Mouse (Mus musculus): ENCODE measurements at regions not wholly inside any gene's neighbourhood (a gene's known extent, or its start where the extent isn't known, plus 50 kb on each side); places are given as distances from the start of the nearest gene placed in this dataset.

DNA sequence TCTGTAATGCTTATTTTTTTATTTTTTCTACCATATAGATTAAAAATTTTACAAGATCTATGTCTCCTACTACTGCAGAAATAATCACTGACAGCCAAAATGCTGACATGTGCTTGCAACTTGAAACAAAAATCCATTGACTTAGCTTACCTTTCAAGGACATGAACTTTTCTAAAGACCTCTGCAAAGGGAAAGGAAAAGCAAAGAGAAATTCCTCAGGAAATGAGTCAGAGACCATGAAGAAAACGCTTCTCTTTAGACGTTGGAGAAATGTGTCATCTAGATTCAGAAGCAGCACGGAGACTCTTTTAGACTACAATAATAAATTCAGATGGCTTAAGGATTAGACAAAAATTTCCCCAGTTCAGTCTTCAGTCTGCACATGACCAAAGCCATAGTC lies 2188.6 kb upstream of the Tenm3 start:
- DNase-seq (ENCODE audit: low read depth, low spot score), result no peak

GRCm38 (mm10) chr8:51010508-51010907 lies 2166.8 kb upstream of the Tenm3 start:
- no peak for DNase-seq (ENCODE audit: low read depth, low spot score)

DNA sequence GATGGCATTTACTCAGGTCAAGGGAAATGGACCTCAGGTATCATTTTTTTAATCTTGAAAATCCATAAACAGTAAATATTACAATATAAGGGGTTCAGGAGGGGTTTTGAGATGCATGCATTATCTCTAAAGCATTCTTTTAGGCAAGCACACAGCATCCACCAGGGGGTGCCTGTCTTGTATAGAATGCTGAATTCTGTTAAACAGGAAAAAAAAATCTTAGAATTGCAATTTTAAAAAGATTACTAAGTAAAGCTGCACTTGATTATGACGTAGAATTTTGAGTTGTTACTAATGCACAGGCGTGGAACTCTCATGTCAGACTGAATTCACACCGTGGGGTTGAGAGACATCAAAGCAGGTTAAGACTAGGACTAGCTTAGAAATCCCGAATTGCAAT lies 2123.6 kb upstream of the Tenm3 start:
- DNase-seq (ENCODE audit: low read depth, low spot score), result no peak

- DNase-seq (ENCODE audit: low read depth, low spot score), result no peak
Measured at GRCm38 (mm10) chr8:50917540-50917939, 2073.8 kb upstream of the Tenm3 start.

- DNase-seq (ENCODE audit: low read depth, low spot score), result no peak
Measured at GRCm38 (mm10) chr8:50916733-50917113, 2073.0 kb upstream of the Tenm3 start.

DNA sequence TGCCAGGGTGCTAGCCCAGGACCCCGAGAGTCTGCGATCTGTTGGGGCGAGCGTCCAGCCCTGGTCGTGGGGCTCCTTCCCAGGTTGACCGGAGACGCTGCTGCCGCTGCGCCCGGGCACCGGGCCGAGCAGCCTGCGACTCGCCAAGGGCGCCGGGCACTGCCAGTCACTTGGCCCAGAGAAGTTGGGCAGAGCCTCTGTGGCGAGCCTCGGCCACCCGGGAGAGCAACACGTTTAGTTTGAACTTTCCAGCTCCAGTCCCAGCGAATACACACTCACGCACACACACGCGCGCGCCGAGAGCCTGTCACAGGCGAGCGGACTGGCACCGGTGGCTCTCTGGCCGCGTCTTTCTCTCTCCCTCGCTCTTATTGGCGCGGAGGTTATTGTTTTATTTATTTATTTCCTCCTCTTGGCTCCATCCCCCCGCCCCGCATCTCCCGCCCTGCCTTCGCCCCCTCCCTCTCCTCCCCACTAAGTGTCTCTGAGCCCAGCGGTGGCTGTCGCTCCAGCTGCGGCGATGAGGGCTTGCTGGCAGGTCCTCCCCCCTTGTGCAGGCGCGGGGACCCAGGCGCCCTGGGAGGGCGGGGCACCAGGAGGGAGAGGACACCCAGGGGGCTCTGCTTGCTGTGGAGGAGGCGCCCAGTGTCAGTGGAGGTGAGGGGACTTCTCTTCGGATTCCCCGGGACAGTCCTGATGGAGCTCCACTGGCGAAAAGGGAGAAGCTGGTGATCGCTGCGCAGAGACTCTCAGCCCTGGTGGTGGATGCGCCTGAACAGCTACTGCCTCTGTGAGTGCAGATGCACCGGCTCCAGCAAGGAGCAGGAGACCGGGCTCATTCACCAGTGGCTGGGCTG lies 2072.4 kb upstream of the Tenm3 start:
- peak; percentile 34 for DNase-seq (ENCODE audit: low read depth, low spot score)

DNA sequence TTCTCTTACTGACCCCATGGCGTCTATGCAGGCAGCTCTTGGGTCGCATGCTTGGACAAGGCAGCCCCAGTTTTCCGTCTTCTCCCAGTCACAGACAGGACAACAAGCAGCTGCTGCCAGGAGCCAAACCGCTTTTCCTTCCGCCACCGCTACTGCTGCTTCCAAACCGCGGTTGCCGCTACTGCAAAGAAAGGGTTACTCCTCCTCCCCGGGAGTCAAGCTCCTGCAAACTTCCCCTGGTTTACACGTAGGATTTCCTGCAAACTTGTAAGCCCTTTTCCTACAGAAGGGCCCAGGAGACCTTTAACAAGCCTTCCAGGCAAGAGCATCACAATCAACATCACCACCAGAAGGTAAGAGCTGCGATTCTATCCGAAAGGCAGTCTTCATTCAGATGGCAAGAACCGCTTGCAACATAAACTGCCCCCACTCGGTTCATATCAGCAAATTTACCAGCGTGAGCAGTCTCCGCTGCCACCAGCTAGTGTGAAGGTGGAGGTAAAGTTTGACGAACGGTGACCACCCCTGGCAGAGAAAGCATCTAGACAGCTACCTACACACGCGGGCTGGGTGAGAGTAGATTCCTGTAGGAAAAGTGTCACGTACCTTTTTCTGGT lies 2071.6 kb upstream of the Tenm3 start:
- peak; percentile 6 for DNase-seq (ENCODE audit: low read depth, low spot score)

DNA sequence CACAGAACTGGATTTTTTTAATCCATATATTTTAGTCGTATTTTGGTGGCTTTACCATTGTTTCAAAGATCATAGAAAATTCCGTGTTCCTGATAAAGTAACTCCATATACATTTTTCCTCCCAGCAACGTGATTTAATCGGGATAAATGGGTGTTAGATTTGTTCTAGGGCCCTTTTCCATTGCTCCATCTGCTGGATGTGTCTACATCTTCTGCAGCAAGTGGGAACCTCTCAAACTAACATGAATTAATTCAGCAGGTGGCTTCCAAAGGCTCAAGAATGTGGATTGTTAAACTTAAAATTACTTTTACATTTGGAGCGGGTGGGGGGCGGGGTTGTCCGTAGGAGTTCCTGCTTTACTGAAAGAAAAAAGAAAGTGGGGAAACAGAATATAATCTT lies 2070.9 kb upstream of the Tenm3 start:
- no peak for DNase-seq (ENCODE audit: low read depth, low spot score)

DNA sequence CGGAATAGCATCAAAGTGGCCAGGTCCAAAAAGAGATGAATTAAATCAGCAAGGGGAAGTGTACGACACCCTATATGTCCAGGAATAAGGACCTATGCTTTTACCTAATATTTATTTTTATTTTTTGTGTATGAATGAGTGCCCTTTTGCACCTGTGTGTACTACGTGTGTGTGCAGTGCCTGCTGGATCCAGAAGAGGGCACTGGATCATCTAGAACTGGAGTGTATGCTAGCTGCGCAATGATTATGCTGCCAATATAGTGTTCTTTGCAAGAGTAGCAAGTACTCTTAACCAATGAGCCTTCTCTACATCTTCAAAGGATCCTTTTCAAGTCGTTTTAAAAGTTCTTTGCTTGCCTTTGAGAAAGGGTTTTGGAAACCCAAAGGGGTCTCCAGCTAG lies 2034.4 kb upstream of the Tenm3 start:
- DNase-seq (ENCODE audit: low read depth, low spot score), result no peak
